Mouse (Mus musculus) heart, adult 2 months (tissue): ENCODE results near the gene Kif27. TPM values are rescaled to one million over a fixed set of nuclear protein-coding genes. Genes with fewer than 3 reads are reported as not detected.

ENCODE experiments used
- DNase-seq, 2 experiments: peaks; one replicate each; pipeline ENCODE4 v3.0.0; 2021
- H3K27ac ChIP-seq: fragments of 200-600 bp; 2 replicates; pipeline ENCODE4 v1.8.1; 2022
- H3K27me3 ChIP-seq: fragments of 200-500 bp; 2 replicates; pipeline ENCODE4 v1.6.1; 2012; ENCODE audit warnings: mild to moderate bottlenecking, low read length, inconsistent platforms, mixed read lengths; ENCODE audit not compliant: control insufficient read depth, insufficient read depth
- H3K36me3 ChIP-seq: fragments of 200-500 bp; 2 replicates; pipeline ENCODE4 v1.6.1; 2012; ENCODE audit warnings: low read length, inconsistent platforms; ENCODE audit not compliant: control insufficient read depth, insufficient read depth
- H3K4me1 ChIP-seq: fragments of 200-500 bp; 2 replicates; pipeline ENCODE4 v1.6.1; 2011; ENCODE audit warnings: low read length; ENCODE audit not compliant: control insufficient read depth, insufficient read depth
- H3K4me3 ChIP-seq: fragments of 200-600 bp; 2 replicates; pipeline ENCODE4 v1.8.1; 2022
- H3K79me2 ChIP-seq: fragments of 200-500 bp; replicated peaks from 2 replicates; pipeline ENCODE4 v1.6.1; 2012; ENCODE audit warnings: mild to moderate bottlenecking, inconsistent platforms, low read length, moderate library complexity, mixed read lengths; ENCODE audit not compliant: control insufficient read depth, insufficient read depth
- H3K9ac ChIP-seq: fragments of 200-500 bp; 2 replicates; pipeline ENCODE4 v1.6.1; 2012; ENCODE audit warnings: low read depth, mild to moderate bottlenecking, control low read depth, inconsistent platforms, low read length, mixed read lengths
- CTCF ChIP-seq: fragments of 200-600 bp; IDR thresholded peaks from 2 replicates; pipeline ENCODE4 v1.8.1; 2022; ENCODE audit warnings: antibody characterized with exemption, mild to moderate bottlenecking, moderate library complexity
- EP300 ChIP-seq: fragments of 200-500 bp; IDR thresholded peaks from 2 replicates; pipeline ENCODE4 v1.6.1; 2011; ENCODE audit warnings: low read depth, low read length, control low read depth; ENCODE audit not compliant: insufficient read depth
- POLR2A ChIP-seq: fragments of 200-500 bp; IDR thresholded peaks from 2 replicates; pipeline ENCODE4 v1.6.1; 2011; ENCODE audit warnings: mild to moderate bottlenecking, low read depth, low read length, control low read depth; ENCODE audit not compliant: insufficient read depth
- WGBS: fragments of 180-500 bp; shearing (Covaris S2); methylation state at CpG from one replicate; pipeline ENCODE4 v1.1.7; 2018; 5-methylcytosine and 5-hydroxymethylcytosine counted together
- intact Hi-C: fragments of 180-260 bp; cut with DNase I; formaldehyde crosslinking; loops from one replicate; pipeline ENCODE4 v1.15.1; 2025
- polyA plus RNA-seq: library from polyadenylated mRNA; depleted of rRNA; stranded (reverse); fragments of >200 nt; gene quantifications from 2 replicates; pipeline ENCODE4 v1.2.3, GENCODE M21; 2012
- total RNA-seq, 2 experiments: library from RNA; stranded (reverse); gene quantifications; 2 replicates each; pipeline ENCODE4 v1.2.3; 2021

Gene Kif27
- total and polyA plus RNA-seq, 3 experiments: 0.05 to 0.10 (median 0.10) TPM

DNA sequence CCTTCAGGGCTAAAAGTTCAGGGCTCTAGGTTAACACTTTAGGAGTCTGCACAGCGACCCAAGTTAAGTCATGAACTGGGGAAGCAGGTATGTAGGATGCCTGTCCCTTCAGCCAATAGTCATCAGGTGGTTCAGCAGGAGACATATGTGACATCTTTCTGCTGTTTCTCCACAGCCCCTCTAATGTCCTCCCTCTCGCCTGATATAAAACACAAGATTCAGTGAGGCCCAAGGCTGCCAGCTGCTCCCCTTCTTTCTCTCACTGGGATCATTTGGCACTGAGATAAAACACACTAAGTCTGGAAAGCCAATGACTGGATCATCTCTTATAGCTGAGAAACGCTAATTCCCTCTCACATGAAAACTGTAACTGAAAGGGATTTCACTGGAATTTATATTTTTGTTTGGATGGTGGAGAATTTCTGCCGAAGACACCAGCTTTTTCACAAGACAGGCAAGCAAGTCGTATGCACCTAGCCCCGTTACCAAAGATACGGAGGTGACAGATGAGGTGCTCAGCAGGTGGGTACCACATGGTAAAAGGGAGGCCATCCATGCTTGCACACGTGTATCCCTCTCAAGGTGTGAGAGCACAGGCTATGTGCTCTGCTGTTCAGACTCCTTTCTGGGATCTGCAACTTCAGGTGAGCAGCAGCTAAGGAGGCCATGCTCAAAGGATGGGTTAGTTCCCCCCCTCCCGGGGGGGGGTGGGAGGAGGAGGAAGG lies 56.3 kb downstream of the Kif27 start:
- Histone ChIP-seq H3K27ac (no peak overlapping the region), H3K36me3 (no peaks in the 10 kb centered on the region), H3K79me2 (no peaks in the 10 kb centered on the region), H3K9ac (no peak overlapping the region), H3K27me3 (no peaks in the 10 kb centered on the region), H3K4me3 (no peak overlapping the region), H3K4me1 (no peaks in the 10 kb centered on the region)
- no peak for DNase-seq
- WGBS: 79% methylated on average over 9 of the region's 9 CpGs
- TF ChIP-seq POLR2A: no peak
- TF ChIP-seq EP300: no peak
- TF ChIP-seq CTCF: no peak
- intact Hi-C loops: no loop called here

DNA sequence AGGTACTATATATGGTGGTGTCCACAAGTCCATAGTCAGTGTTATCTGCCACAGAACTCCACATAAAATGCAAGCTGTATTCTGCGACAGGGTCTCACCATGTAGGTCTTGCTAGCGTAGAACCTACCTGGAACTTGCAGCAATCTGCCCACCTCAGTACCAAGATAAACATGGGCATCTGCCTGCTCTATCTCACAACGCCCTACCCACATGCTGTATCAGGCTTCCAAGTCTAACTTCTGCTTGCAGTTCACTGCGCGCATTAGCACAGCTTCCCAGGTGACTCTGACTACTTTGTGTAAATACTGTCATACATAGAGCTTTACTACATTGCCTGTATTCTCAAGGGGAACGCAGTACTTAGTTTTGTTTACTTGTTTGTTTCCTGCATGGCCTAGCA lies 57.0 kb downstream of the Kif27 start:
- no peak overlapping the region for H3K9ac ChIP-seq
- H3K27me3 ChIP-seq: no peaks in the 10 kb centered on the region
- no peaks in the 10 kb centered on the region for H3K4me1 ChIP-seq
- 91% methylated on average over 6 of the region's 6 CpGs for WGBS
- DNase-seq: no peak
- TF ChIP-seq CTCF (no peak), POLR2A (no peak), EP300 (no peak)
- no peak overlapping the region for H3K27ac ChIP-seq
- no peaks in the 10 kb centered on the region for H3K36me3 ChIP-seq
- H3K4me3 ChIP-seq: no peak overlapping the region
- H3K79me2 ChIP-seq: no peaks in the 10 kb centered on the region
- intact Hi-C loops: no loop called here

DNA sequence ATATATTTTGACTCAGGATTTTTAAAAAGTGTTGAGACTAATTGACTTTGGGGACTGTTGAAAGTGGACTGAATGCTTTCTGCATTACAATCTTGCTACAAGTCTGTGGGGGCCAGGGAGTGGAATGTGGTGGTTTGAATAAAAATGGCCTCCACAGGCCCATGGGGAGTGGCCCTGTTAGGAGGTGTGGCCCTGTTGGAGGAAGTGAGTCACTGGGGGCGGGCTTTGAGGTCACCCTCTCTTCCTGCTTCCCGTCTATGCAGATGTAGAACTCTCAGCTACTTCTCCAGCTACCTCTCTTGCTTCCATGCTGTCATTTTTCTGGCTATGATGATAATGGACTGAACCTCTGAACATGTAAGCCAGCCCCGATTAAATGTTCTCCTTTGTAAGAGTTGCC lies 60.2 kb downstream of the Kif27 start:
- TF ChIP-seq POLR2A: no peak
- no peak for TF ChIP-seq CTCF
- TF ChIP-seq EP300: no peak
- no peaks in the 10 kb centered on the region for H3K36me3 ChIP-seq
- H3K9ac ChIP-seq: no peak overlapping the region
- no peak overlapping the region for H3K27ac ChIP-seq
- 80% methylated on average over 3 of the region's 3 CpGs for WGBS
- intact Hi-C loops: no loop called here
- no peaks in the 10 kb centered on the region for H3K79me2 ChIP-seq
- no peak overlapping the region for H3K4me3 ChIP-seq
- H3K4me1 ChIP-seq: no peaks in the 10 kb centered on the region
- no peak for DNase-seq
- H3K27me3 ChIP-seq: no peaks in the 10 kb centered on the region

DNA sequence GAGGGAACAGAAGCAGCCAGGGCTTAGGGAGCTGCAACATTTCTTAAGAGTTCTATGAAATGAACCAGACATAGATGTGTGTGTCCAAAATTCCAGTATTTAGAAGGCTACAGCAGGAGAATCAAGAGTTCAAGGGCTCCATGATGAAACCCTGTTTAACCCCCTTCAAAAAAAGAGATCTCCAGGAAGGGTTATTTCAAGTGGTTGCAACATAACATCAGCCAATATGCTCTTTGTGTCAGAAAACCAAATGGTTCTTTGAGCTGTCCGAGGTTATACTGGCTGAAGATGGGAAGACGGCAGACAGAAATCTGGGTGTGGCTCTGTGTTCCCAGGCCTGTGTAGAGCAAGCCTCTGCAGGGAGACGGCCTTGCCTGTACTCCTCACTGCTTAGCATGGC lies 63.3 kb downstream of the Kif27 start:
- Histone ChIP-seq H3K36me3 (no peaks in the 10 kb centered on the region), H3K27ac (no peak overlapping the region), H3K4me3 (no peak overlapping the region), H3K27me3 (no peaks in the 10 kb centered on the region), H3K4me1 (no peaks in the 10 kb centered on the region), H3K9ac (no peak overlapping the region), H3K79me2 (no peaks in the 10 kb centered on the region)
- 71% methylated on average over 3 of the region's 3 CpGs for WGBS
- TF ChIP-seq POLR2A (no peak), EP300 (no peak), CTCF (no peak)
- intact Hi-C loops: no loop called here
- DNase-seq: no peak

DNA sequence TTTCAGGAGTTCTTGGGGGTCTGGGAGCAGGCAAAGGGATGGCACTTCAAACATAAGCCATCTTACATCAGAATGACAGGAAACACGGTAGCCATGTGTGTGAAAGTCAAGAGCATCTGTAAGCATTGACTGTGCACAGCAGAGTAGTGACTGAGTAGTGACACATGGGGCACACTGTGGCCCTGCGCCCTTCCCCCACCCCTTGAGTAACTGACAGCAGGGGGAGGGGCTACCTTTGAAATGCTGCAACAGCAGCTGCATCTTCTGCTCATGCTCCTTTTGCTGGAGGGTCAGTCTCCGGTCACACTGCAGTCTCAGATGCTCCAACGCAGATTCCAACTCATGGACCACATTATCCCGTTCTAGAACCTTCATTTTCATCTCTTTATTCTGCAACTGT lies 66.1 kb downstream of the Kif27 start:
- H3K27ac ChIP-seq: no peak overlapping the region
- DNase-seq: no peak
- no peaks in the 10 kb centered on the region for H3K36me3 ChIP-seq
- TF ChIP-seq POLR2A (no peak), EP300 (no peak), CTCF (no peak)
- no peaks in the 10 kb centered on the region for H3K27me3 ChIP-seq
- no peaks in the 10 kb centered on the region for H3K79me2 ChIP-seq
- H3K9ac ChIP-seq: no peak overlapping the region
- intact Hi-C loops: no loop called here
- H3K4me3 ChIP-seq: no peak overlapping the region
- no peaks in the 10 kb centered on the region for H3K4me1 ChIP-seq
- 59% methylated on average over 5 of the region's 5 CpGs for WGBS

DNA sequence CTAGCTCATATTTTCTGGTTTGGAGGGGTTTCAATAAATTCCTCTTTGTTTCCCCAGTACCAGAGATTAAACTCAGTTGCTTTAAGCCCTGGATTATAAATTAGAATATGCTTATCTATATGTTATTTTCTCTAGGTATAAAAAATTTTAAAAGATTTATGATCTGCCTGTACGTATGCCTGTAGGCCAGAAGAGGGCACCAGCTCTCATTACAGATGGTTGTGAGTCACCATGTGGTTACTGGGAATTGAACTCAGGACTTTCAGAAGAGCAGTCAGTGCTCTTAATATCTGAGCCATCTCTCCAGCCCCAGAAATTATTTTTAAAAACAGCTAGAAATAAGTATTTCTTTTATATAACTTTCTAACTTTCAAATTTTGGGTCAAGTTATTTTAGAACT lies 69.6 kb downstream of the Kif27 start:
- peaks cover 4% of the 10 kb centered on the region; the same call in 1 of the 2 replicates for H3K27me3 ChIP-seq
- WGBS: 85% methylated on average over 1 of the region's 1 CpGs
- H3K4me1 ChIP-seq: no peaks in the 10 kb centered on the region
- no peaks in the 10 kb centered on the region for H3K79me2 ChIP-seq
- no peak overlapping the region for H3K27ac ChIP-seq
- H3K9ac ChIP-seq: no peak overlapping the region
- DNase-seq: no peak
- H3K36me3 ChIP-seq: no peaks in the 10 kb centered on the region
- intact Hi-C loops: loop anchor here (2.0 to 5.0 kb wide), 2 partner anchors 99 to 277 kb away; no protein-coding TSS in a partner anchor
- TF ChIP-seq POLR2A (no peak), CTCF (peak; percentile 50)
- no peak overlapping the region for H3K4me3 ChIP-seq
